Mouse (Mus musculus): ENCODE measurements around the gene Cdc42ep1. TPM values are rescaled to one million over a fixed set of nuclear protein-coding genes. Genes with fewer than 3 reads are reported as not detected.
A peak's percentile ranks its signal among the peaks of the same experiment; 100 is the strongest.

The Cdc42ep1 gene
- total and polyA plus RNA-seq, 2 experiments from 2014 or later = 14.9 TPM

GRCm38 (mm10) chr15:78880432-78880831 is 38.0 kb downstream of the Cdc42ep1 start:
- Histone ChIP-seq H3K27me3 (ENCODE audit: insufficient read depth, low read length) (no peaks in the 10 kb centered on the region), H3K36me3 (ENCODE audit: insufficient read depth, low read length) (peaks cover 40% of the 10 kb centered on the region), H3K27ac (ENCODE audit: low read depth, low read length) (no peak overlapping the region), H3K9me3 (ENCODE audit: low read length) (no peaks in the 10 kb centered on the region), H3K4me1 (ENCODE audit: insufficient read depth, low read length) (peaks cover 9% of the 10 kb centered on the region), H3K9ac (replicated peaks; ENCODE audit: low read length, poor library complexity, severe bottlenecking) (no peak overlapping the region), H3K4me3 (ENCODE audit: low read depth, low read length) (no peak overlapping the region), H3K4me2 (ENCODE audit: low read depth, low read length, poor library complexity, severe bottlenecking) (no peak overlapping the region)
- DNase-seq (ENCODE audit: low spot score) (no peak), ATAC-seq (ENCODE audit: low FRiP score) (no peak)
- WGBS = 90% methylated on average over 8 of the region's 8 CpGs
- TF ChIP-seq CTCF (IDR thresholded peaks at IDR 0.05) = no peak

GRCm38 (mm10) chr15:78881828-78882227 is 39.4 kb downstream of the Cdc42ep1 start:
- ATAC-seq (ENCODE audit: low FRiP score) = no peak
- no peak for DNase-seq (ENCODE audit: low spot score)
- WGBS = 83% methylated on average over 3 of the region's 3 CpGs

GRCm38 (mm10) chr15:78889401-78889853 is 47.0 kb downstream of the Cdc42ep1 start:
- 27% methylated on average over 13 of the region's 13 CpGs for WGBS
- Histone ChIP-seq H3K9ac (replicated peaks; ENCODE audit: low read length, poor library complexity, severe bottlenecking) (no peak overlapping the region), H3K4me2 (ENCODE audit: low read depth, low read length, poor library complexity, severe bottlenecking) (no peak overlapping the region), H3K4me3 (ENCODE audit: low read depth, low read length) (no peak overlapping the region), H3K36me3 (ENCODE audit: insufficient read depth, low read length) (peaks cover 76% of the 10 kb centered on the region), H3K9me3 (ENCODE audit: low read length) (no peaks in the 10 kb centered on the region), H3K4me1 (ENCODE audit: insufficient read depth, low read length) (no peaks in the 10 kb centered on the region), H3K27ac (ENCODE audit: low read depth, low read length) (no peak overlapping the region), H3K27me3 (ENCODE audit: insufficient read depth, low read length) (no peaks in the 10 kb centered on the region)
- no peak for ATAC-seq (ENCODE audit: low FRiP score)
- no peak for TF ChIP-seq CTCF (IDR thresholded peaks at IDR 0.05)
- DNase-seq (ENCODE audit: low spot score) = no peak

More at GRCm38 (mm10) chr15:78881828-78882227, 39.4 kb downstream of the Cdc42ep1 start:
- Histone ChIP-seq H3K36me3 (ENCODE audit: insufficient read depth, low read length) (peaks cover 53% of the 10 kb centered on the region), H3K27ac (ENCODE audit: low read depth, low read length) (no peak overlapping the region), H3K9ac (replicated peaks; ENCODE audit: low read length, poor library complexity, severe bottlenecking) (no peak overlapping the region), H3K9me3 (ENCODE audit: low read length) (no peaks in the 10 kb centered on the region), H3K4me1 (ENCODE audit: insufficient read depth, low read length) (peaks cover 7% of the 10 kb centered on the region; the same call in 1 of the 2 replicates), H3K27me3 (ENCODE audit: insufficient read depth, low read length) (no peaks in the 10 kb centered on the region), H3K4me2 (ENCODE audit: low read depth, low read length, poor library complexity, severe bottlenecking) (no peak overlapping the region), H3K4me3 (ENCODE audit: low read depth, low read length) (no peak overlapping the region)
- TF ChIP-seq CTCF (IDR thresholded peaks at IDR 0.05) = peak; percentile 41; the same call in 1 of the 2 replicates

GRCm38 (mm10) chr15:78892440-78892839 is 50.0 kb downstream of the Cdc42ep1 start:
- Histone ChIP-seq H3K9ac (replicated peaks; ENCODE audit: low read length, poor library complexity, severe bottlenecking) (no peak overlapping the region), H3K27me3 (ENCODE audit: insufficient read depth, low read length) (no peaks in the 10 kb centered on the region), H3K4me1 (ENCODE audit: insufficient read depth, low read length) (no peaks in the 10 kb centered on the region), H3K4me3 (ENCODE audit: low read depth, low read length) (no peak overlapping the region), H3K4me2 (ENCODE audit: low read depth, low read length, poor library complexity, severe bottlenecking) (no peak overlapping the region), H3K27ac (ENCODE audit: low read depth, low read length) (no peak overlapping the region), H3K9me3 (ENCODE audit: low read length) (no peaks in the 10 kb centered on the region), H3K36me3 (ENCODE audit: insufficient read depth, low read length) (peaks cover 57% of the 10 kb centered on the region)
- 68% methylated on average over 7 of the region's 7 CpGs for WGBS
- no peak for DNase-seq (ENCODE audit: low spot score)
- TF ChIP-seq CTCF (IDR thresholded peaks at IDR 0.05) = no peak
- ATAC-seq (ENCODE audit: low FRiP score) = no peak

DNA sequence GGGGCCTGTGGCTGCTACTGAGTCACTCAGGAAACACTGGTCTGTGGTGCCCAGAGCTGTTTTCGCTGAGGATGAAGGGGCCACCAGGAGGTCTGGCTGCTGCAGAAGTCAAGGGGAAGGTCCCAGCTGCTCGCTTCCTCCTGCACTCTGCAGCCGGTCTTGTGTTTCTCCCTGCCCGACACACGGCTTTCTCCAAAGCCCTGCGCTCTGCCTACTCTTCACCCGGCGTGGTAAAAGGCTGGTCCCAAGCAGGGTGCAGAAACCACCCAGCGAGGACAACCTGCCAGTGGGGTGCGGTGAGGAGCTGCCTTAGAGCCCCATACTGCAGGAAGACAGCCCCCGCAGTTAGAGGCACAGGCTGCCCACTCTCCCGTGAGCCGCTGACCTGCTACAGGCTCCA is 52.3 kb downstream of the Cdc42ep1 start:
- WGBS = 88% methylated on average over 13 of the region's 13 CpGs
- H3K4me2 ChIP-seq (ENCODE audit: low read depth, low read length, poor library complexity, severe bottlenecking) = no peak overlapping the region
- H3K27me3 ChIP-seq (ENCODE audit: insufficient read depth, low read length) = peaks cover 2% of the 10 kb centered on the region; the same call in 1 of the 2 replicates
- no peaks in the 10 kb centered on the region for H3K9me3 ChIP-seq (ENCODE audit: low read length)
- TF ChIP-seq CTCF (IDR thresholded peaks at IDR 0.05) = no peak
- no peak for DNase-seq (ENCODE audit: low spot score)
- no peak overlapping the region for H3K27ac ChIP-seq (ENCODE audit: low read depth, low read length)
- ATAC-seq (ENCODE audit: low FRiP score) = no peak
- peaks cover 39% of the 10 kb centered on the region for H3K36me3 ChIP-seq (ENCODE audit: insufficient read depth, low read length)
- H3K4me3 ChIP-seq (ENCODE audit: low read depth, low read length) = no peak overlapping the region
- 0 out of 2 replicates have a peak, but pooled peaks cover 2% of the 10 kb centered on the region for H3K4me1 ChIP-seq (ENCODE audit: insufficient read depth, low read length)
- no peak overlapping the region for H3K9ac ChIP-seq (replicated peaks; ENCODE audit: low read length, poor library complexity, severe bottlenecking)

GRCm38 (mm10) chr15:78895741-78896140 is 53.3 kb downstream of the Cdc42ep1 start:
- H3K9me3 ChIP-seq (ENCODE audit: low read length) = no peaks in the 10 kb centered on the region
- H3K27me3 ChIP-seq (ENCODE audit: insufficient read depth, low read length) = peaks cover 3% of the 10 kb centered on the region; the same call in 1 of the 2 replicates
- no peak overlapping the region for H3K4me3 ChIP-seq (ENCODE audit: low read depth, low read length)
- no peak overlapping the region for H3K9ac ChIP-seq (replicated peaks; ENCODE audit: low read length, poor library complexity, severe bottlenecking)
- ATAC-seq (ENCODE audit: low FRiP score) (no peak), DNase-seq (ENCODE audit: low spot score) (no peak)
- H3K4me2 ChIP-seq (ENCODE audit: low read depth, low read length, poor library complexity, severe bottlenecking) = no peak overlapping the region
- H3K36me3 ChIP-seq (ENCODE audit: insufficient read depth, low read length) = peaks cover 34% of the 10 kb centered on the region
- no peak overlapping the region for H3K27ac ChIP-seq (ENCODE audit: low read depth, low read length)
- TF ChIP-seq CTCF (IDR thresholded peaks at IDR 0.05) = no peak
- 89% methylated on average over 2 of the region's 2 CpGs for WGBS
- H3K4me1 ChIP-seq (ENCODE audit: insufficient read depth, low read length) = 0 out of 2 replicates have a peak, but pooled peaks cover 3% of the 10 kb centered on the region

Measured in midbrain, postnatal 0 days (tissue).